Mouse (Mus musculus) cerebellum, adult (tissue): ENCODE results near the gene Zbtb45.

Source experiments
- ATAC-seq: cut with Nextera tagmentation; 2 replicates; pipeline ENCODE4 v1.9.2; 2017; ENCODE audit warnings: mild to moderate bottlenecking, moderate library complexity, mixed read lengths; ENCODE audit not compliant: insufficient number of reproducible peaks, low FRiP score, low TSS enrichment

The Zbtb45 gene

GRCm38 (mm10) chr7:12958948-12959347 is 50.9 kb downstream of the Zbtb45 start:
- ATAC-seq = no peak

GRCm38 (mm10) chr7:12957511-12957910 is 52.3 kb downstream of the Zbtb45 start:
- ATAC-seq = no peak

DNA sequence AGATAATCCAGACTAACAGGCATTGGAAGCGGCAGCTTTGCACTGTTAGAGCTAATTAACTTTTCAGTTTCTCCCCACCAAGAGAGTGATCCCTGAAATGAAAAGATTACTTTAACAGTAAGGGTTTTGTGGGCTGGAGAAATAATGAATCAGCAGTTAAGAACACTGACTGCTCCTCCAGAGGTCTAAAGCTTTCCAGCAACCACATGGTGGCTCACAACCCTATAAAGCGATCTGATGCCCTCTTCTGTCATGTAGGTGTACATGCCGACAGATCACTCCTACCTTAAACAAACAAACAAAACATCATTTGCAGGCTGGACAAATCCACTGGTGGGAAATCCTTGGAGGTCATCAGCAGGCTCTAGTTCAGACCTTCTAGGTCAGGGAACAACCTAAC is 54.9 kb downstream of the Zbtb45 start:
- ATAC-seq = no peak
